Mouse (Mus musculus): Measurements from ENCODE around the gene Cd52. TPM values are rescaled to one million over a fixed set of nuclear protein-coding genes. Genes with fewer than 3 reads are reported as not detected.

Cd52 gene
- polyA plus RNA-seq, 1 experiment from 2014 or later = not detected

GRCm38 (mm10) chr4:134119042-134119441 is 24.2 kb upstream of the Cd52 start:
- ATAC-seq (no peak), DNase-seq (ENCODE audit: low read depth, low spot score) (no peak)
- in situ Hi-C loops (cut with MboI; ENCODE audit: low pct_unique_long_range_greater_than_20kb) = no loop called here
- H3K27me3 ChIP-seq = no peaks in the 10 kb centered on the region
- TF ChIP-seq CTCF (IDR thresholded peaks at IDR 0.05) = no peak
- CTCF ChIA-PET = no interaction called here
- POLR2A ChIA-PET = no interaction called here

GRCm38 (mm10) chr4:134118126-134118800 is 23.4 kb upstream of the Cd52 start:
- ChIA-PET POLR2A (no interaction called here), CTCF (no interaction called here)
- TF ChIP-seq CTCF (IDR thresholded peaks at IDR 0.05) = no peak
- ATAC-seq (no peak), DNase-seq (ENCODE audit: low read depth, low spot score) (no peak)
- in situ Hi-C loops (cut with MboI; ENCODE audit: low pct_unique_long_range_greater_than_20kb) = no loop called here
- H3K27me3 ChIP-seq = no peaks in the 10 kb centered on the region

- TF ChIP-seq CTCF (IDR thresholded peaks at IDR 0.05) = no peak
- CTCF ChIA-PET = no interaction called here
- in situ Hi-C loops (cut with MboI; ENCODE audit: low pct_unique_long_range_greater_than_20kb) = no loop called here
- DNase-seq (ENCODE audit: low read depth, low spot score) = no peak
- POLR2A ChIA-PET = no interaction called here
- ATAC-seq = no peak
- H3K27me3 ChIP-seq = no peaks in the 10 kb centered on the region
These were observed 22.1 kb upstream of the Cd52 start for GRCm38 (mm10) chr4:134117012-134117411.

GRCm38 (mm10) chr4:134116501-134116900 is 21.6 kb upstream of the Cd52 start:
- POLR2A ChIA-PET = no interaction called here
- in situ Hi-C loops (cut with MboI; ENCODE audit: low pct_unique_long_range_greater_than_20kb) = no loop called here
- CTCF ChIA-PET = no interaction called here
- no peaks in the 10 kb centered on the region for H3K27me3 ChIP-seq
- no peak for DNase-seq (ENCODE audit: low read depth, low spot score)
- no peak for TF ChIP-seq CTCF (IDR thresholded peaks at IDR 0.05)
- ATAC-seq = no peak

GRCm38 (mm10) chr4:134115215-134116144 is 20.6 kb upstream of the Cd52 start:
- DNase-seq (ENCODE audit: low read depth, low spot score) (no peak), ATAC-seq (no peak)
- ChIA-PET CTCF (no interaction called here), POLR2A (no interaction called here)
- no peak for TF ChIP-seq CTCF (IDR thresholded peaks at IDR 0.05)
- in situ Hi-C loops (cut with MboI; ENCODE audit: low pct_unique_long_range_greater_than_20kb) = no loop called here
- no peaks in the 10 kb centered on the region for H3K27me3 ChIP-seq

- ATAC-seq = no peak
- H3K27me3 ChIP-seq = no peaks in the 10 kb centered on the region
- no peak for DNase-seq (ENCODE audit: low read depth, low spot score)
- POLR2A ChIA-PET = no interaction called here
- CTCF ChIA-PET = no interaction called here
- TF ChIP-seq CTCF (IDR thresholded peaks at IDR 0.05) = no peak
- in situ Hi-C loops (cut with MboI; ENCODE audit: low pct_unique_long_range_greater_than_20kb) = no loop called here
These were observed 19.2 kb upstream of the Cd52 start for GRCm38 (mm10) chr4:134114038-134114437.

- ChIA-PET CTCF (interaction anchor here (1.0 to 1.6 kb wide), 3 partner anchors 10 to 22 kb away, joined by 3 read pairs; no protein-coding TSS in a partner anchor), POLR2A (no interaction called here)
- ATAC-seq (peak; percentile 24), DNase-seq (ENCODE audit: low read depth, low spot score) (no peak)
- no peaks in the 10 kb centered on the region for H3K27me3 ChIP-seq
- in situ Hi-C loops (cut with MboI; ENCODE audit: low pct_unique_long_range_greater_than_20kb) = no loop called here
- TF ChIP-seq CTCF (IDR thresholded peaks at IDR 0.05) = no peak
These were observed 18.6 kb upstream of the Cd52 start for GRCm38 (mm10) chr4:134113356-134113994.

- CTCF ChIA-PET = interaction anchor here (1.3 to 1.6 kb wide), 2 partner anchors 11 to 21 kb away, joined by 3 read pairs; no protein-coding TSS in a partner anchor
- DNase-seq (ENCODE audit: low read depth, low spot score) (no peak), ATAC-seq (no peak)
- POLR2A ChIA-PET = no interaction called here
- no peak for TF ChIP-seq CTCF (IDR thresholded peaks at IDR 0.05)
- in situ Hi-C loops (cut with MboI; ENCODE audit: low pct_unique_long_range_greater_than_20kb) = no loop called here
- no peaks in the 10 kb centered on the region for H3K27me3 ChIP-seq
These were observed 17.5 kb upstream of the Cd52 start for GRCm38 (mm10) chr4:134112403-134112802.

- DNase-seq (ENCODE audit: low read depth, low spot score) = no peak
- no peaks in the 10 kb centered on the region for H3K27me3 ChIP-seq
- POLR2A ChIA-PET = no interaction called here
- CTCF ChIA-PET = no interaction called here
- in situ Hi-C loops (cut with MboI; ENCODE audit: low pct_unique_long_range_greater_than_20kb) = no loop called here
- no peak for TF ChIP-seq CTCF (IDR thresholded peaks at IDR 0.05)
- ATAC-seq = no peak
These were observed 15.8 kb upstream of the Cd52 start for GRCm38 (mm10) chr4:134110653-134111052.

GRCm38 (mm10) chr4:134108196-134108595 is 13.3 kb upstream of the Cd52 start:
- no peaks in the 10 kb centered on the region for H3K27me3 ChIP-seq
- DNase-seq (ENCODE audit: low read depth, low spot score) (no peak), ATAC-seq (no peak)
- no peak for TF ChIP-seq CTCF (IDR thresholded peaks at IDR 0.05)
- ChIA-PET CTCF (interaction anchor here (0.9 to 1.6 kb wide), 4 partner anchors 15 to 72 kb away, joined by 3 to 5 read pairs (median 4); no protein-coding TSS in a partner anchor), POLR2A (interaction anchor here (1.1 kb wide), 1 partner anchor 20 kb away, joined by 3 read pairs; no protein-coding TSS in a partner anchor)
- in situ Hi-C loops (cut with MboI; ENCODE audit: low pct_unique_long_range_greater_than_20kb) = no loop called here
